Mouse (Mus musculus) brain, embryonic 14.5 days (tissue): Measurements from ENCODE around the gene Vps8.

Source experiments
- CTCF ChIP-seq: fragments of 200-500 bp; IDR thresholded peaks from 2 replicates; pipeline ENCODE4 v1.5.1; 2012; ENCODE audit warnings: inconsistent platforms, mild to moderate bottlenecking, moderate library complexity, borderline replicate concordance; ENCODE audit not compliant: insufficient read depth, insufficient read length; ENCODE audit errors: extremely low read depth
- POLR2A ChIP-seq: fragments of 200-500 bp; IDR thresholded peaks from 2 replicates; pipeline ENCODE4 v1.6.1; 2012; ENCODE audit warnings: mild to moderate bottlenecking, inconsistent platforms, borderline replicate concordance; ENCODE audit not compliant: poor library complexity, insufficient read depth, insufficient read length, severe bottlenecking; ENCODE audit errors: extremely low read depth

DNA sequence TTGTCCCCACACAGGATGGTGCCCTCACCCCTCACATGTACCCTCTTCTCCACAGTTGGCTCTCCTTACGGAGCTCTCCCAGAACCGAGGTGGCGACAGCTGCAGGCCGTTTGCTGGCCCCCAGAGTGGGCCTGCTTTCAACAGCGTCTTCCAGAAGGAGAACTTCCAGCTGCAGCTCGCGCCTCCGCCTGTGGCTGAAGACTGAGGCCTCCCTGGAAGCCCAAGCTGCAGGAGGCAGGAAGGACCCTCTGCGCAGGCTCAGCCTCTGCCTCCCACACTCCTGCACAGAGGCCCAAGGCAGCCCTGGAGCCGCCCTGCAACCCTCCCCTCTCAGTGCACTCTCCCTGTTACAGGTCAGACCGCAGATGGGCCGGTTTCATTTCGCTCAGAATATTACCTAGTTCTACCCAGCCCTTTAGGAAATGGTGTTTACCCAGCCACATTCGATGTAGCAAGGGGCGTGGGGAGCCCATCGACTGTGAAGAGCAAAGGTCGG, 221.2 kb downstream of the Vps8 start:
- TF ChIP-seq CTCF (no peak), POLR2A (no peak)
